Mouse (Mus musculus) hindbrain, embryonic 16.5 days (tissue): ENCODE measurements around the gene Mslnl. TPM values are rescaled to one million over a fixed set of nuclear protein-coding genes. Genes with fewer than 3 reads are reported as not detected.

Experiments used
- ATAC-seq: fragments of 200-750 bp; cut with Nextera tagmentation; 2 replicates; pipeline ENCODE4 v1.8.0; 2017; ENCODE audit warnings: moderate TSS enrichment, moderate library complexity
- H3K27ac ChIP-seq: fragments of 300-500 bp; sonication (generic); 2 replicates; pipeline ENCODE4 v1.5.1; 2014; ENCODE audit warnings: low read depth, mild to moderate bottlenecking, control low read depth, low read length, moderate library complexity
- H3K27me3 ChIP-seq: fragments of 300-500 bp; sonication (generic); replicated peaks from 2 replicates; pipeline ENCODE4 v1.6.1; 2014; ENCODE audit warnings: low read length; ENCODE audit not compliant: control insufficient read depth, insufficient read depth
- H3K36me3 ChIP-seq: fragments of 300-500 bp; sonication (generic); 2 replicates; pipeline ENCODE4 v1.6.1; 2014; ENCODE audit warnings: mild to moderate bottlenecking, low read length, moderate library complexity, mixed read lengths; ENCODE audit not compliant: control insufficient read depth, insufficient read depth
- H3K4me1 ChIP-seq: fragments of 300-500 bp; sonication (generic); 2 replicates; pipeline ENCODE4 v1.6.1; 2014; ENCODE audit warnings: low read depth, low read length; ENCODE audit not compliant: control insufficient read depth, insufficient read depth
- H3K4me2 ChIP-seq: fragments of 300-500 bp; sonication (generic); 2 replicates; pipeline ENCODE4 v1.6.1; 2014; ENCODE audit warnings: mild to moderate bottlenecking, low read length, control low read depth, moderate library complexity
- H3K4me3 ChIP-seq: fragments of 300-500 bp; sonication (generic); 2 replicates; pipeline ENCODE4 v1.5.1; 2014; ENCODE audit warnings: mild to moderate bottlenecking, low read length, control low read depth, moderate library complexity
- H3K9ac ChIP-seq: fragments of 300-500 bp; sonication (generic); 2 replicates; pipeline ENCODE4 v1.6.1; 2014; ENCODE audit warnings: low read depth, mild to moderate bottlenecking, control low read depth, low read length, moderate library complexity
- H3K9me3 ChIP-seq: fragments of 300-500 bp; sonication (generic); 2 replicates; pipeline ENCODE4 v1.6.1; 2014; ENCODE audit warnings: mild to moderate bottlenecking, low read length, moderate library complexity; ENCODE audit not compliant: control insufficient read depth
- WGBS: fragments of 180-500 bp; shearing (Covaris S2); extraction: QIAGEN DNeasy Blood & Tissue Kit; methylation state at CpG from one replicate; pipeline ENCODE4 v1.1.7; 2014; 5-methylcytosine and 5-hydroxymethylcytosine counted together
- polyA plus RNA-seq: library from polyadenylated mRNA; unstranded; fragments of >200 nt; fragmentation: Nextera tagmentation; extraction: Ambion mirVana; gene quantifications from 2 replicates; pipeline ENCODE4 v1.2.1, GENCODE M21; 2015

The Mslnl gene
- polyA plus RNA-seq: not detected in 2 replicates

- ATAC-seq: no peak
- Histone ChIP-seq H3K4me1 (no peaks in the 10 kb centered on the region), H3K9ac (no peak within 1 kb of the TSS), H3K4me3 (no peak within 1 kb of the TSS), H3K4me2 (no peak within 1 kb of the TSS), H3K27ac (no peak within 1 kb of the TSS), H3K36me3 (no peaks in the 10 kb centered on the region), H3K27me3 (no peaks in the 10 kb centered on the region), H3K9me3 (no peaks in the 10 kb centered on the region)
- WGBS: 67% methylated on average over 3 of the region's 3 CpGs
Observed at GRCm38 (mm10) chr17:25735745-25736144, at the start of gene Mslnl. Gene Mslnl, plus strand, starts transcription at chr17:25736042.

GRCm38 (mm10) chr17:25686323-25686722 is 49.5 kb upstream of the Mslnl start:
- Histone ChIP-seq H3K9ac (no peak overlapping the region), H3K4me1 (no peaks in the 10 kb centered on the region), H3K9me3 (no peaks in the 10 kb centered on the region), H3K4me3 (no peak overlapping the region), H3K27me3 (no peaks in the 10 kb centered on the region), H3K27ac (no peak overlapping the region), H3K36me3 (no peaks in the 10 kb centered on the region), H3K4me2 (no peak overlapping the region)
- ATAC-seq: no peak
- WGBS: 53% methylated on average over 7 of the region's 7 CpGs

- ATAC-seq: no peak
- Histone ChIP-seq H3K9ac (no peak overlapping the region), H3K4me1 (no peaks in the 10 kb centered on the region), H3K4me3 (no peak overlapping the region), H3K36me3 (no peaks in the 10 kb centered on the region), H3K4me2 (no peak overlapping the region), H3K9me3 (no peaks in the 10 kb centered on the region), H3K27ac (no peak overlapping the region), H3K27me3 (no peaks in the 10 kb centered on the region)
- 82% methylated on average over 4 of the region's 4 CpGs for WGBS
Observed at GRCm38 (mm10) chr17:25688922-25689321, 46.9 kb upstream of the Mslnl start.

GRCm38 (mm10) chr17:25696263-25696662 is 39.6 kb upstream of the Mslnl start:
- Histone ChIP-seq H3K9ac (no peak overlapping the region), H3K27me3 (no peaks in the 10 kb centered on the region), H3K36me3 (no peaks in the 10 kb centered on the region), H3K4me2 (no peak overlapping the region), H3K4me1 (no peaks in the 10 kb centered on the region), H3K4me3 (no peak overlapping the region), H3K27ac (no peak overlapping the region), H3K9me3 (no peaks in the 10 kb centered on the region)
- ATAC-seq: no peak
- WGBS: 42% methylated on average over 1 of the region's 1 CpGs

GRCm38 (mm10) chr17:25698446-25698845 is 37.4 kb upstream of the Mslnl start:
- no peak overlapping the region for H3K4me3 ChIP-seq
- H3K27ac ChIP-seq: no peak overlapping the region
- H3K9ac ChIP-seq: no peak overlapping the region
- 11% methylated on average over 7 of the region's 7 CpGs for WGBS
- ATAC-seq: peak; percentile 68; the same call in 1 of the 2 replicates
- no peaks in the 10 kb centered on the region for H3K4me1 ChIP-seq
- no peak overlapping the region for H3K4me2 ChIP-seq
- no peaks in the 10 kb centered on the region for H3K36me3 ChIP-seq
- no peaks in the 10 kb centered on the region for H3K27me3 ChIP-seq
- H3K9me3 ChIP-seq: no peaks in the 10 kb centered on the region

GRCm38 (mm10) chr17:25700863-25701496 is 34.9 kb upstream of the Mslnl start:
- 61% methylated on average over 9 of the region's 9 CpGs for WGBS

GRCm38 (mm10) chr17:25709994-25710393 is 25.8 kb upstream of the Mslnl start:
- Histone ChIP-seq H3K4me1 (no peaks in the 10 kb centered on the region), H3K27me3 (no peaks in the 10 kb centered on the region), H3K9me3 (no peaks in the 10 kb centered on the region), H3K27ac (no peak overlapping the region), H3K9ac (no peak overlapping the region), H3K4me2 (no peak overlapping the region), H3K36me3 (no peaks in the 10 kb centered on the region), H3K4me3 (no peak overlapping the region)
- ATAC-seq: no peak
- 95% methylated on average over 2 of the region's 2 CpGs for WGBS

More at GRCm38 (mm10) chr17:25700863-25701496, 34.9 kb upstream of the Mslnl start:
- no peak for ATAC-seq
- H3K27ac ChIP-seq: no peak overlapping the region
- no peaks in the 10 kb centered on the region for H3K9me3 ChIP-seq
- H3K4me2 ChIP-seq: no peak overlapping the region
- H3K4me3 ChIP-seq: no peak overlapping the region
- no peaks in the 10 kb centered on the region for H3K36me3 ChIP-seq
- H3K9ac ChIP-seq: no peak overlapping the region
- H3K27me3 ChIP-seq: no peaks in the 10 kb centered on the region
- no peaks in the 10 kb centered on the region for H3K4me1 ChIP-seq

GRCm38 (mm10) chr17:25711136-25711535 is 24.7 kb upstream of the Mslnl start:
- Histone ChIP-seq H3K9me3 (no peaks in the 10 kb centered on the region), H3K9ac (no peak overlapping the region), H3K4me1 (no peaks in the 10 kb centered on the region), H3K27ac (no peak overlapping the region), H3K36me3 (no peaks in the 10 kb centered on the region), H3K4me2 (no peak overlapping the region), H3K27me3 (peaks cover 6% of the 10 kb centered on the region; the same call in 1 of the 2 replicates), H3K4me3 (no peak overlapping the region)
- ATAC-seq: no peak
- 93% methylated on average over 4 of the region's 4 CpGs for WGBS

- H3K27ac ChIP-seq: no peak overlapping the region
- peaks cover 8% of the 10 kb centered on the region for H3K4me1 ChIP-seq
- WGBS: 63% methylated on average over 3 of the region's 3 CpGs
- H3K9ac ChIP-seq: no peak overlapping the region
- no peaks in the 10 kb centered on the region for H3K9me3 ChIP-seq
- no peaks in the 10 kb centered on the region for H3K36me3 ChIP-seq
- no peak for ATAC-seq
- peaks cover 25% of the 10 kb centered on the region for H3K27me3 ChIP-seq
- H3K4me3 ChIP-seq: no peak overlapping the region
- H3K4me2 ChIP-seq: no peak overlapping the region
Observed at GRCm38 (mm10) chr17:25715627-25716026, 20.2 kb upstream of the Mslnl start.
